Mouse (Mus musculus) testis, adult 2 months (tissue): ENCODE results near the gene Krtap1-5. TPM values are rescaled to one million over a fixed set of nuclear protein-coding genes. Genes with fewer than 3 reads are reported as not detected.
A peak's percentile ranks its signal among the peaks of the same experiment; 100 is the strongest.
"Not testable (repeated sequence)": the region's sequence is repeated elsewhere in the genome, so short reads cannot be mapped to it uniquely, and the experiment has no call there.

Experiments used
- H3K27ac ChIP-seq: fragments of 200-500 bp; 2 replicates; pipeline ENCODE4 v1.5.1; 2012; ENCODE audit warnings: low read depth, low read length; ENCODE audit not compliant: control insufficient read depth, insufficient read depth
- H3K27me3 ChIP-seq: fragments of 200-500 bp; 2 replicates; pipeline ENCODE4 v1.6.1; 2012; ENCODE audit warnings: mild to moderate bottlenecking, low read length, moderate library complexity; ENCODE audit not compliant: control insufficient read depth, insufficient read depth
- H3K36me3 ChIP-seq: fragments of 200-500 bp; 2 replicates; pipeline ENCODE4 v1.6.1; 2012; ENCODE audit warnings: mild to moderate bottlenecking, low read length; ENCODE audit not compliant: control insufficient read depth, insufficient read depth
- H3K4me1 ChIP-seq: fragments of 200-500 bp; 2 replicates; pipeline ENCODE4 v1.6.1; 2012; ENCODE audit warnings: low read length; ENCODE audit not compliant: control insufficient read depth, insufficient read depth
- H3K4me3 ChIP-seq: fragments of 200-500 bp; 2 replicates; pipeline ENCODE4 v1.5.1; 2012; ENCODE audit warnings: low read depth, mild to moderate bottlenecking, low read length, moderate library complexity, mixed read lengths; ENCODE audit not compliant: control insufficient read depth
- CTCF ChIP-seq: fragments of 200-500 bp; IDR thresholded peaks from 2 replicates; pipeline ENCODE4 v1.5.1; 2012; ENCODE audit warnings: low read depth, mild to moderate bottlenecking, inconsistent platforms, low read length, moderate library complexity; ENCODE audit not compliant: control insufficient read depth, insufficient read depth, insufficient replicate concordance
- POLR2A ChIP-seq: fragments of 200-500 bp; IDR thresholded peaks from 2 replicates; pipeline ENCODE4 v1.6.1; 2012; ENCODE audit warnings: low read depth, mild to moderate bottlenecking, inconsistent platforms, low read length, moderate library complexity; ENCODE audit not compliant: control insufficient read depth
- polyA plus RNA-seq: library from polyadenylated mRNA; depleted of rRNA; stranded (reverse); fragments of >200 nt; gene quantifications from 2 replicates; pipeline ENCODE4 v1.2.3, GENCODE M21; 2012; rRNA removed

Krtap1-5 gene
- not detected in 2 replicates for polyA plus RNA-seq

GRCm38 (mm10) chr11:99580636-99581035 is at the start of gene Krtap1-5:
TSS of gene Krtap1-5 (minus strand) at chr11:99581016.
- Histone ChIP-seq H3K4me1 (no peaks in the 10 kb centered on the region), H3K36me3 (no peaks in the 10 kb centered on the region), H3K4me3 (no peak within 1 kb of the TSS), H3K27ac (no peak within 1 kb of the TSS), H3K27me3 (no peaks in the 10 kb centered on the region)
- no peak for TF ChIP-seq CTCF
- no peak for TF ChIP-seq POLR2A

GRCm38 (mm10) chr11:99628138-99628537 is 47.3 kb upstream of the Krtap1-5 start, which contains the start of gene Krtap4-1:
TSS of gene Krtap4-1 (minus strand) at chr11:99628238.
- H3K4me1 ChIP-seq, result no peaks in the 10 kb centered on the region
- H3K36me3 ChIP-seq, result no peaks in the 10 kb centered on the region
- no peak within 1 kb of the TSS for H3K27ac ChIP-seq
- H3K27me3 ChIP-seq, result no peaks in the 10 kb centered on the region
- H3K4me3 ChIP-seq, result no peak within 1 kb of the TSS
- TF ChIP-seq POLR2A (no peak), CTCF (no peak)

- Histone ChIP-seq H3K36me3 (no peaks in the 10 kb centered on the region), H3K27ac (no peak within 1 kb of the TSS), H3K27me3 (no peaks in the 10 kb centered on the region), H3K4me1 (no peaks in the 10 kb centered on the region), H3K4me3 (no peak within 1 kb of the TSS)
- no peak for TF ChIP-seq CTCF
- TF ChIP-seq POLR2A, result no peak
Measured at GRCm38 (mm10) chr11:99620335-99620734, 39.5 kb upstream of the Krtap1-5 start, which contains the start of gene Gm11562. TSS of gene Gm11562 (minus strand) at chr11:99620435.

GRCm38 (mm10) chr11:99614796-99615363 is 34.1 kb upstream of the Krtap1-5 start, which contains the start of gene Krtap2-4:
TSS of gene Krtap2-4 (minus strand) at chr11:99614846.
- H3K4me3 ChIP-seq, result no peak within 1 kb of the TSS
- H3K36me3 ChIP-seq, result no peaks in the 10 kb centered on the region
- H3K4me1 ChIP-seq, result no peaks in the 10 kb centered on the region
- no peaks in the 10 kb centered on the region for H3K27me3 ChIP-seq
- TF ChIP-seq POLR2A, result no peak
- TF ChIP-seq CTCF, result no peak
- no peak within 1 kb of the TSS for H3K27ac ChIP-seq

- H3K4me1 ChIP-seq, H3K27ac ChIP-seq, H3K27me3 ChIP-seq, H3K4me3 ChIP-seq, H3K36me3 ChIP-seq: not testable (repeated sequence)
Measured at GRCm38 (mm10) chr11:99610089-99610488, 29.3 kb upstream of the Krtap1-5 start, which contains the start of gene Gm11937. TSS of gene Gm11937 (minus strand) at chr11:99610189.

- Histone ChIP-seq H3K4me3 (no peak overlapping the region), H3K27ac (no peak overlapping the region), H3K27me3 (no peaks in the 10 kb centered on the region), H3K4me1 (no peaks in the 10 kb centered on the region), H3K36me3 (no peaks in the 10 kb centered on the region)
- TF ChIP-seq POLR2A (no peak), CTCF (no peak)
Measured at GRCm38 (mm10) chr11:99609126-99609525, 28.3 kb upstream of the Krtap1-5 start.

- not testable (repeated sequence) for H3K4me3 ChIP-seq, H3K4me1 ChIP-seq, H3K27me3 ChIP-seq, H3K27ac ChIP-seq, H3K36me3 ChIP-seq
Measured at GRCm38 (mm10) chr11:99603208-99603607, 22.4 kb upstream of the Krtap1-5 start, which contains the start of gene Gm11938. TSS of gene Gm11938 (minus strand) at chr11:99603308.

GRCm38 (mm10) chr11:99597742-99598141 is 16.9 kb upstream of the Krtap1-5 start, which contains the start of gene Krtap9-3:
TSS of gene Krtap9-3 (minus strand) at chr11:99598105.
- not testable (repeated sequence) for H3K4me1 ChIP-seq, H3K27ac ChIP-seq, H3K36me3 ChIP-seq

More at GRCm38 (mm10) chr11:99597742-99598141, 16.9 kb upstream of the Krtap1-5 start, which contains the start of gene Krtap9-3:
- H3K27me3 ChIP-seq, result not testable (repeated sequence)
- peak within 1 kb of the TSS; percentile 18 for H3K4me3 ChIP-seq
